Mouse (Mus musculus) limb, embryonic 15.5 days (tissue): Measurements from ENCODE around the gene Olfr547. TPM values are rescaled to one million over a fixed set of nuclear protein-coding genes. Genes with fewer than 3 reads are reported as not detected.
"Not testable (repeated sequence)": the region's sequence is repeated elsewhere in the genome, so short reads cannot be mapped to it uniquely, and the experiment has no call there.

Experiments used
- ATAC-seq: fragments of 200-750 bp; cut with Nextera tagmentation; 2 replicates; pipeline ENCODE4 v1.8.0; 2017; ENCODE audit warnings: low read depth, moderate TSS enrichment; ENCODE audit not compliant: insufficient number of reproducible peaks, low FRiP score, low TSS enrichment
- H3K27ac ChIP-seq: fragments of 300-500 bp; sonication (generic); 2 replicates; pipeline ENCODE4 v1.5.1; 2015; ENCODE audit warnings: moderate library complexity, mild to moderate bottlenecking, inconsistent platforms
- H3K27me3 ChIP-seq: fragments of 300-500 bp; sonication (generic); 2 replicates; pipeline ENCODE4 v1.6.1; 2015; ENCODE audit warnings: inconsistent platforms
- H3K36me3 ChIP-seq: fragments of 300-500 bp; sonication (generic); 2 replicates; pipeline ENCODE4 v1.6.1; 2015; ENCODE audit warnings: inconsistent platforms
- H3K4me1 ChIP-seq: fragments of 300-500 bp; sonication (generic); 2 replicates; pipeline ENCODE4 v1.6.1; 2015; ENCODE audit warnings: inconsistent platforms
- H3K4me2 ChIP-seq: fragments of 300-500 bp; sonication (generic); 2 replicates; pipeline ENCODE4 v1.6.1; 2015; ENCODE audit warnings: mild to moderate bottlenecking, inconsistent platforms
- H3K4me3 ChIP-seq: fragments of 300-500 bp; sonication (generic); 2 replicates; pipeline ENCODE4 v1.5.1; 2015; ENCODE audit warnings: mild to moderate bottlenecking, inconsistent platforms
- H3K9ac ChIP-seq: fragments of 300-500 bp; sonication (generic); 2 replicates; pipeline ENCODE4 v1.6.1; 2015; ENCODE audit warnings: inconsistent platforms
- H3K9me3 ChIP-seq: fragments of 300-500 bp; sonication (generic); 2 replicates; pipeline ENCODE4 v1.6.1; 2016; ENCODE audit warnings: inconsistent platforms
- WGBS: fragments of 180-500 bp; shearing (Covaris S2); methylation state at CpG from one replicate; pipeline ENCODE4 v1.1.7; 2015; 5-methylcytosine and 5-hydroxymethylcytosine counted together
- polyA plus RNA-seq: library from polyadenylated mRNA; unstranded; fragments of >200 nt; fragmentation: Nextera tagmentation; extraction: Ambion mirVana; gene quantifications from 2 replicates; pipeline ENCODE4 v1.2.1, GENCODE M21; 2015

Gene Olfr547
- polyA plus RNA-seq = not detected in 2 replicates

- Histone ChIP-seq H3K4me3 (no peak within 1 kb of the TSS), H3K27me3 (no peaks in the 10 kb centered on the region), H3K36me3 (no peaks in the 10 kb centered on the region), H3K27ac (no peak within 1 kb of the TSS), H3K9me3 (no peaks in the 10 kb centered on the region), H3K9ac (no peak within 1 kb of the TSS), H3K4me2 (no peak within 1 kb of the TSS), H3K4me1 (no peaks in the 10 kb centered on the region)
- WGBS = 81% methylated on average over 1 of the region's 1 CpGs
- ATAC-seq = no peak
Observed at GRCm38 (mm10) chr7:102534449-102534848, at the start of gene Olfr547. Gene Olfr547, plus strand, starts transcription at chr7:102534749.

DNA sequence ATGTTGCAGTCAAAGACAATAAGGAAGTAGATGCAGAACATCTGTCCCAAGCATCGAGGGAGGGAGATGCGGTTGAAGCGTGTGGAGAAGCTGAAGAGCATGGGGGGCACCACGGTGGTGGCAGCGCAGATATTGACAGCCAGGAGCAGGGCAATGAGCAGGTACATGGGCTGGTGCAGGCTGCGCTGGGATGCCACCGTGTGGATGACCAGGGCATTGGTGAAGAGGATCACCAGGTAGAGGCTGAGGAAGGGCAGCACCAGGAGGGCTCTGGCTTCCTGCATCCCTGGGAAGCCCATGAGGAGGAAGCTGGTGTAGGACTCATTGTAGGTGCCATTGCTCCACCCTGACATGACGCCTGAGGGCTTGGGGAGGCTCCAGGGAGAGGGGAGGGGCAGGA, 49.8 kb upstream of the Olfr547 start:
- not testable (repeated sequence) for H3K27me3 ChIP-seq, H3K9me3 ChIP-seq, H3K4me3 ChIP-seq, H3K36me3 ChIP-seq, H3K4me2 ChIP-seq, H3K27ac ChIP-seq, ATAC-seq, H3K9ac ChIP-seq, H3K4me1 ChIP-seq
- 64% methylated on average over 8 of the region's 8 CpGs for WGBS

DNA sequence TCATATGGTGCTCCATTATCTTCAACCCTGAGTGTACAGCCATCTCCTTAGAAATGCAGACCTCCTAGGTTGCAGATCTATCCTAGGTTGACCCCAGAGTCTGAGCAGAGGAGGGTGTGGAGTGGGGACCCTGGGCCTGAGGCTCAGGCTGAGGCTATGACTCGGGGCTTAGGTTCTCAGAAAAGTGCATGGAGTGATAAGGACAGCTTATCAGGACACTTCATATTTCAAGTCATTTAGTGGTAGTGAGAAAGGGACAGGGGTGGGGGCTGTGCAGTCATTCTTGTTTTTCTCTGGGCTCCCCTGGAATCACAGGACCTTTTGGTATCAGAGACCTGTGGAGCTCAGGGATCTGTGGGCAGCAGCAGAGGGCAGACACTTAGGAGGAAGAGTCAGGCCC, 48.4 kb upstream of the Olfr547 start:
- WGBS = 55% methylated on average over 1 of the region's 1 CpGs
- H3K9ac ChIP-seq = no peak overlapping the region
- no peaks in the 10 kb centered on the region for H3K36me3 ChIP-seq
- H3K27ac ChIP-seq = no peak overlapping the region
- no peaks in the 10 kb centered on the region for H3K9me3 ChIP-seq
- ATAC-seq = no peak
- H3K27me3 ChIP-seq = no peaks in the 10 kb centered on the region
- no peak overlapping the region for H3K4me2 ChIP-seq
- H3K4me3 ChIP-seq = no peak overlapping the region
- no peaks in the 10 kb centered on the region for H3K4me1 ChIP-seq

DNA sequence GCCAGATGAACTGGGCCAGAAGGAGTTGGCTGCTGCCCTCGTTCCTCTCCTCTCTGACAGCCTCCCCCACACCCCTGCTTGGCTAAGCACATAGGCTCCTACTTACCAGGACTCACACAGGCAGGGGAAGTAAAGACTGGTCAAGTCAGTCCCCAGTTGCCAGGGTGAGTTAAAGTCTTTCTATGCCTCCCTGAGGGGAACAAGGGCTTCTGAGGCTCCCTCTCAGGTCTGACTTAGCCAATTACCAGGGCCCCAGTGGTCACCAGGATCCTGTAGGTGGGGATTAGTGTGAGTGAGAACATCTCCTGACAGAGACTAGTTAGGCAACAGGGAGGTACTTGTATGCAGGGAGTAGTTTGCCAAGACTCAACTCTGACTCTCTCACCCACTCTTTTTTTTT, 46.4 kb upstream of the Olfr547 start, which contains the start of gene Olfr544:
TSS of gene Olfr544 (minus strand) at position 153 of the 400 bp plus-strand sequence.
- no peaks in the 10 kb centered on the region for H3K36me3 ChIP-seq
- no peak within 1 kb of the TSS for H3K4me2 ChIP-seq
- no peaks in the 10 kb centered on the region for H3K9me3 ChIP-seq
- WGBS = 44% methylated on average over 1 of the region's 1 CpGs
- H3K4me3 ChIP-seq = no peak within 1 kb of the TSS
- no peaks in the 10 kb centered on the region for H3K27me3 ChIP-seq
- no peaks in the 10 kb centered on the region for H3K4me1 ChIP-seq
- ATAC-seq = no peak
- H3K27ac ChIP-seq = no peak within 1 kb of the TSS
- no peak within 1 kb of the TSS for H3K9ac ChIP-seq

GRCm38 (mm10) chr7:102494416-102494815, 40.1 kb upstream of the Olfr547 start:
- not testable (repeated sequence) for H3K9me3 ChIP-seq, H3K4me2 ChIP-seq, H3K27ac ChIP-seq, H3K9ac ChIP-seq, H3K4me3 ChIP-seq, ATAC-seq, H3K4me1 ChIP-seq, H3K27me3 ChIP-seq, H3K36me3 ChIP-seq
- WGBS = 52% methylated on average over 7 of the region's 7 CpGs

GRCm38 (mm10) chr7:102499473-102499872, 35.1 kb upstream of the Olfr547 start, which contains the start of gene Olfr545:
Gene Olfr545, minus strand, starts transcription at chr7:102499573.
- Histone ChIP-seq H3K9me3 (no peaks in the 10 kb centered on the region), H3K4me1 (no peaks in the 10 kb centered on the region), H3K4me2 (no peak within 1 kb of the TSS), H3K4me3 (no peak within 1 kb of the TSS), H3K27ac (no peak within 1 kb of the TSS), H3K27me3 (no peaks in the 10 kb centered on the region), H3K36me3 (no peaks in the 10 kb centered on the region), H3K9ac (no peak within 1 kb of the TSS)
- no peak for ATAC-seq
- WGBS = 69% methylated on average over 3 of the region's 3 CpGs

DNA sequence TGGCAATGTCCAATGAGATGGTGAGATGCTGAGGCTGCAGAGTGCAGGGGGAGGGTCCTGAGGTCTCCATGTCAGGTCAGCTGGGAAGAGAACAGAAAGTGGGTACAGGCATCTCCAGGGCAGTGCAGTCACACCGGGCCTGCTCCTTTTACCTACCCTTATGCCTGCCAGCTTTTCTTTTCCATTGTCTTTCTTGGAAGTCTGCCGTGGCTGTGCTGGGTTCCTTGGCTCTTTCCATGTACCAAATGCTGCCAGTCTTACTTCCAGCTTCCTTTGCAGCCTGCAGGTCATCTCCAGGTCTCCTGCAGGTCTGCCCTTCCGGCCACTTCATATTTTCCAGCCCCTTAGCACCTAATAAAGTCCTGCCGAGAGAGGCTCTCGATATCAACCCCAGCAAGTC, 32.6 kb upstream of the Olfr547 start:
- no peak for ATAC-seq
- Histone ChIP-seq H3K27me3 (no peaks in the 10 kb centered on the region), H3K4me1 (no peaks in the 10 kb centered on the region), H3K4me2 (no peak overlapping the region), H3K4me3 (no peak overlapping the region), H3K36me3 (no peaks in the 10 kb centered on the region), H3K27ac (no peak overlapping the region), H3K9ac (no peak overlapping the region), H3K9me3 (no peaks in the 10 kb centered on the region)
- 49% methylated on average over 5 of the region's 5 CpGs for WGBS

DNA sequence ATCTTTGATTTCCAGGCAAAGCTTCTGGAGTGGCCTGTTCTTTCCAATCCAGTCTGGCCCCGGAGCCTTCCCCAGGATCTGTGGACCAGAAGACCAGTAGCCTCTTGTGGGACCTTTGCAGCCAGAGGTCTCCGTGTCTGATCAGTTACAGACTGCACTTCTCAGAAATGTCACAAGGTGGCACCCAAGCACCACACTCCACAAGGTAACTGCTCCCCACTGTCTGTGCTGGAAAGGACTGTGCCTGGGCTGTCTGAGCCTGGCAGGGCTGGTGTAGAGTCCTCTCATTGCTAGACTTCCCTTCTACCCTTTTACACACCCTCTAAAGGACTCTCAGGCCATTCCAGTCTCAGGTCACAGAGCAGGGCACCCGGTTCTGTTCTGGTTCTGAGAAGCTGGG, 27.7 kb upstream of the Olfr547 start:
- no peak for ATAC-seq
- H3K4me3 ChIP-seq = no peak overlapping the region
- H3K4me2 ChIP-seq = no peak overlapping the region
- no peaks in the 10 kb centered on the region for H3K36me3 ChIP-seq
- no peak overlapping the region for H3K27ac ChIP-seq
- H3K4me1 ChIP-seq = no peaks in the 10 kb centered on the region
- no peak overlapping the region for H3K9ac ChIP-seq
- peaks cover 7% of the 10 kb centered on the region; the same call in 1 of the 2 replicates for H3K27me3 ChIP-seq
- WGBS = 47% methylated on average over 3 of the region's 3 CpGs
- H3K9me3 ChIP-seq = no peaks in the 10 kb centered on the region

DNA sequence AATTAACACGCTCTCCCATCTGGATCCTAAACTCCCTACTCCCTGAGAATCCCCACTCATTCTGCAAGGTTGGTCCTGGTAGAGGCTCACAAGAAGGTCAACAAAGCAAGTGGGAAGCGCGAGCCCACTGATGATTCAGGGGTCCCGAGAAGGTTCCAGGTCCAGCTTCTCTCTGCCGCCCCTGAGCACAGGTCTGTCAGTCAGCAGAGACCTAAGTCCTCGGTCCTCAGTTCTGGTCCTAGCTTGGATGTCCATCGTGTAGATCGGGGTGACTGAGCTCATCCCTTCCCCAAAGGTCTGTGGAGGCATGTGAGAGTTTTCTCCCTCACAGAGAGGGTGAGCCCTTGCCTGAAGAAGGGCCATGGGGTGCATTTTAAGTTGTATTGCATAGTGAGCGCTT, 26.5 kb upstream of the Olfr547 start:
- Histone ChIP-seq H3K9ac (no peak overlapping the region), H3K36me3 (no peaks in the 10 kb centered on the region), H3K4me3 (no peak overlapping the region), H3K27me3 (peaks cover 13% of the 10 kb centered on the region; the same call in 1 of the 2 replicates), H3K4me2 (no peak overlapping the region), H3K27ac (no peak overlapping the region), H3K9me3 (no peaks in the 10 kb centered on the region), H3K4me1 (peaks cover 3% of the 10 kb centered on the region; the same call in 1 of the 2 replicates)
- 89% methylated on average over 9 of the region's 9 CpGs for WGBS
- no peak for ATAC-seq

- peaks cover 13% of the 10 kb centered on the region; the same call in 1 of the 2 replicates for H3K27me3 ChIP-seq
- H3K9ac ChIP-seq = no peak overlapping the region
- H3K36me3 ChIP-seq = no peaks in the 10 kb centered on the region
- no peak for ATAC-seq
- no peaks in the 10 kb centered on the region for H3K9me3 ChIP-seq
- H3K4me1 ChIP-seq = peaks cover 7% of the 10 kb centered on the region; the same call in 1 of the 2 replicates
- H3K4me3 ChIP-seq = no peak overlapping the region
- WGBS = 79% methylated on average over 6 of the region's 6 CpGs
- H3K4me2 ChIP-seq = no peak overlapping the region
- no peak overlapping the region for H3K27ac ChIP-seq
Observed at GRCm38 (mm10) chr7:102508666-102509065, 25.9 kb upstream of the Olfr547 start.

- peaks cover 22% of the 10 kb centered on the region for H3K27me3 ChIP-seq
- H3K4me1 ChIP-seq = peaks cover 8% of the 10 kb centered on the region; the same call in 1 of the 2 replicates
- H3K27ac ChIP-seq = no peak overlapping the region
- H3K9me3 ChIP-seq = no peaks in the 10 kb centered on the region
- 64% methylated on average over 7 of the region's 7 CpGs for WGBS
- H3K9ac ChIP-seq = no peak overlapping the region
- no peak overlapping the region for H3K4me3 ChIP-seq
- no peak for ATAC-seq
- no peak overlapping the region for H3K4me2 ChIP-seq
- no peaks in the 10 kb centered on the region for H3K36me3 ChIP-seq
Observed at GRCm38 (mm10) chr7:102509726-102510125, 24.8 kb upstream of the Olfr547 start.

GRCm38 (mm10) chr7:102511927-102512326, 22.6 kb upstream of the Olfr547 start:
- 92% methylated on average over 10 of the region's 10 CpGs for WGBS
- Histone ChIP-seq H3K9ac (no peak overlapping the region), H3K4me1 (peaks cover 17% of the 10 kb centered on the region), H3K4me2 (no peak overlapping the region), H3K27me3 (peaks cover 25% of the 10 kb centered on the region), H3K36me3 (no peaks in the 10 kb centered on the region), H3K4me3 (no peak overlapping the region), H3K9me3 (no peaks in the 10 kb centered on the region), H3K27ac (no peak overlapping the region)
- ATAC-seq = no peak
